Mouse (Mus musculus) gastrocnemius, postnatal 36 days (tissue): ENCODE data around the gene Car4. TPM values are rescaled to one million over a fixed set of nuclear protein-coding genes. Genes with fewer than 3 reads are reported as not detected.

Experiments
- DNase-seq, 2 experiments: peaks; one replicate each; pipeline ENCODE4 v3.0.0; 2022
- intact Hi-C: fragments of 180-260 bp; cut with DNase I; formaldehyde crosslinking; loops from one replicate; pipeline ENCODE4 v1.15.1; 2025
- long read RNA-seq, 2 experiments: library from polyadenylated mRNA; stranded (forward); transcript quantifications; one replicate each; pipeline ENCODE4 v2.0.0; 2021
- total RNA-seq, 2 experiments: library from RNA; stranded (reverse); gene quantifications; 2 replicates each; pipeline ENCODE4 v1.2.3; 2021

Car4 gene
- 10 to 100 TPM; 12.9 to 14.6 TPM for total RNA-seq
- long read RNA-seq, experiment 1, transcript Car4-201 (8 exons, 1,256 nt): major isoform, 50 of 52 reads
- long read RNA-seq, experiment 1, partial matches to known transcripts: 1 of 52 reads
- long read RNA-seq, experiment 1, other reads (novel, unspliced or antisense): 1 of 52 reads
- long read RNA-seq, experiment 2, transcript Car4-201 (8 exons, 1,256 nt): major isoform, 36 of 37 reads
- long read RNA-seq, experiment 2, partial matches to known transcripts: 1 of 37 reads
- long read RNA-seq, experiment 2, other reads (novel, unspliced or antisense): 0 of 37 reads

GRCm38 (mm10) chr11:84957591-84958270, at the start of gene Car4:
Car4 (plus strand) TSS chr11:84957786.
- DNase-seq: no peak
- intact Hi-C loops: no loop called here

- DNase-seq: no peak
- intact Hi-C loops: loop anchor here (2.0 kb wide), 1 partner anchor 72 kb away; no protein-coding TSS in a partner anchor
Measured at GRCm38 (mm10) chr11:84908480-84908879, 49.1 kb upstream of the Car4 start.

- intact Hi-C loops: no loop called here
- no peak for DNase-seq
Measured at GRCm38 (mm10) chr11:84910411-84910810, 47.2 kb upstream of the Car4 start.

GRCm38 (mm10) chr11:84914673-84915072, 42.9 kb upstream of the Car4 start:
- intact Hi-C loops: loop anchor here (5.0 kb wide), 2 partner anchors 63 to 78 kb away; no protein-coding TSS in a partner anchor
- DNase-seq: no peak

GRCm38 (mm10) chr11:84916053-84916702, 41.4 kb upstream of the Car4 start, which contains the start of gene Znhit3:
Znhit3 (minus strand) TSS chr11:84916366.
- intact Hi-C loops: loop anchor here (5.0 kb wide), 2 partner anchors 61 to 76 kb away; no protein-coding TSS in a partner anchor
- peak; percentile 53 to 68 for DNase-seq

- intact Hi-C loops: loop anchor here (5.0 kb wide), 2 partner anchors 60 to 75 kb away; no protein-coding TSS in a partner anchor
- DNase-seq: no peak
Measured at GRCm38 (mm10) chr11:84916703-84917300, 40.8 kb upstream of the Car4 start.

GRCm38 (mm10) chr11:84918425-84918824, 39.2 kb upstream of the Car4 start:
- DNase-seq: peak; percentile 77 to 85
- intact Hi-C loops: loop anchor here (5.0 kb wide), 2 partner anchors 59 to 74 kb away; no protein-coding TSS in a partner anchor

- intact Hi-C loops: loop anchor here (5.0 kb wide), 2 partner anchors 58 to 73 kb away; no protein-coding TSS in a partner anchor
- no peak for DNase-seq
Measured at GRCm38 (mm10) chr11:84919276-84919675, 38.3 kb upstream of the Car4 start.

- intact Hi-C loops: loop anchor here (5.0 kb wide), 2 partner anchors 57 to 72 kb away; no protein-coding TSS in a partner anchor
- no peak for DNase-seq
Measured at GRCm38 (mm10) chr11:84919951-84920350, 37.6 kb upstream of the Car4 start.

- DNase-seq: no peak
- intact Hi-C loops: no loop called here
Measured at GRCm38 (mm10) chr11:84920981-84921380, 36.6 kb upstream of the Car4 start.

GRCm38 (mm10) chr11:84932261-84932660, 25.3 kb upstream of the Car4 start:
- no peak for DNase-seq
- intact Hi-C loops: no loop called here

- intact Hi-C loops: no loop called here
- DNase-seq: no peak
Measured at GRCm38 (mm10) chr11:84939508-84940053, 18.0 kb upstream of the Car4 start.

GRCm38 (mm10) chr11:84940140-84940539, 17.4 kb upstream of the Car4 start:
- no peak for DNase-seq
- intact Hi-C loops: no loop called here

- intact Hi-C loops: no loop called here
- peak in 1 of 2 experiments; percentile 21 for DNase-seq
Measured at GRCm38 (mm10) chr11:84943948-84944347, 13.6 kb upstream of the Car4 start.

- DNase-seq: no peak
- intact Hi-C loops: no loop called here
Measured at GRCm38 (mm10) chr11:84944639-84945435, 12.7 kb upstream of the Car4 start.

GRCm38 (mm10) chr11:84945841-84946240, 11.7 kb upstream of the Car4 start:
- intact Hi-C loops: no loop called here
- no peak for DNase-seq

GRCm38 (mm10) chr11:84947206-84947605, 10.4 kb upstream of the Car4 start:
- intact Hi-C loops: no loop called here
- DNase-seq: no peak

- intact Hi-C loops: no loop called here
- no peak for DNase-seq
Measured at GRCm38 (mm10) chr11:84948114-84948513, 9.5 kb upstream of the Car4 start.

GRCm38 (mm10) chr11:84948526-84948925, 9.1 kb upstream of the Car4 start:
- intact Hi-C loops: no loop called here
- no peak for DNase-seq
